Comparison of ENCODE assay signal across 14 mouse cellular contexts in genomic region chr10:43073281-43073680, GRCm38 (mm10).
DNase-seq lines count a peak whose midpoint lies in the region; ATAC-seq and TF ChIP-seq lines count a peak whose summit lies in the region.
"Had no signal": no experiment of that assay in that cellular context is flagged by ENCODE, and none has a peak within 500 bp of the region (broad histone marks: within the 10 kb centered on the region; RNA-seq: fewer than 3 reads in every experiment).

No protein-coding gene starts in this region.

- peaks cover 5% of the 10 kb centered on the region; the same call in 1 of the 2 replicates for H3K36me3 ChIP-seq in forebrain, embryonic 10.5 days (replicated peaks)
- H3K36me3 ChIP-seq in hindbrain, embryonic 10.5 days = no peaks in the 10 kb centered on the region
- H3K36me3 ChIP-seq in midbrain, embryonic 16.5 days (ENCODE audit: control insufficient read depth, insufficient read depth, low read length) = no peaks in the 10 kb centered on the region
- no peaks in the 10 kb centered on the region for H3K36me3 ChIP-seq in kidney, embryonic 16.5 days (ENCODE audit: insufficient read depth, low read length)
- H3K36me3 ChIP-seq: stomach, embryonic 15.5 days had no signal

- H3K4me2 ChIP-seq in midbrain, embryonic 16.5 days (ENCODE audit: low read length) = no peak overlapping the region
- no peak overlapping the region for H3K4me2 ChIP-seq in kidney, embryonic 16.5 days (replicated peaks; ENCODE audit: low read depth, low read length)
- H3K4me2 ChIP-seq: stomach, embryonic 15.5 days had no signal

- 65% methylated on average over 8 of the region's 8 CpGs for WGBS in forebrain, embryonic 10.5 days
- WGBS in hindbrain, embryonic 10.5 days = 49% methylated on average over 8 of the region's 8 CpGs
- WGBS in midbrain, embryonic 16.5 days = 29% methylated on average over 8 of the region's 8 CpGs
- WGBS in kidney, embryonic 16.5 days = 61% methylated on average over 8 of the region's 8 CpGs

- intact Hi-C loops in left cerebral cortex, adult 2 months (cut with DNase I) = loop anchor here (5.0 kb wide), 1 partner anchor 49 kb away; no protein-coding TSS in a partner anchor

- peaks cover 31% of the 10 kb centered on the region for H3K4me1 ChIP-seq in forebrain, embryonic 10.5 days
- peaks cover 32% of the 10 kb centered on the region for H3K4me1 ChIP-seq in hindbrain, embryonic 10.5 days (replicated peaks)
- peaks cover 21% of the 10 kb centered on the region for H3K4me1 ChIP-seq in midbrain, embryonic 16.5 days (ENCODE audit: control insufficient read depth, insufficient read depth, low read length)
- H3K4me1 ChIP-seq in kidney, embryonic 16.5 days (ENCODE audit: insufficient read depth, low read length) = no peaks in the 10 kb centered on the region
- H3K4me1 ChIP-seq: stomach, embryonic 15.5 days had no signal

- no peak for TF ChIP-seq CTCF in left cerebral cortex, adult 2 months (IDR thresholded peaks at IDR 0.05)

- H3K4me3 ChIP-seq in left cerebral cortex, adult 2 months = no peak overlapping the region
- no peak overlapping the region for H3K4me3 ChIP-seq in forebrain, embryonic 10.5 days
- H3K4me3 ChIP-seq in hindbrain, embryonic 10.5 days = no peak overlapping the region
- no peak overlapping the region for H3K4me3 ChIP-seq in midbrain, embryonic 16.5 days (ENCODE audit: low read depth, low read length)
- H3K4me3 ChIP-seq in kidney, embryonic 16.5 days (ENCODE audit: low read length) = no peak overlapping the region
- H3K4me3 ChIP-seq: stomach, embryonic 15.5 days had no signal

- peak overlapping the region; percentile 55 for H3K27ac ChIP-seq in left cerebral cortex, adult 2 months
- 0 out of 2 replicates have a peak overlapping the region, but pooled peaks have one; percentile 12 for H3K27ac ChIP-seq in forebrain, embryonic 10.5 days
- 0 out of 2 replicates have a peak overlapping the region, but pooled peaks have one; percentile 45 for H3K27ac ChIP-seq in hindbrain, embryonic 10.5 days
- peak overlapping the region; percentile 53 for H3K27ac ChIP-seq in midbrain, embryonic 16.5 days (ENCODE audit: low read length)
- no peak overlapping the region for H3K27ac ChIP-seq in kidney, embryonic 16.5 days (ENCODE audit: low read length)
- H3K27ac ChIP-seq: liver, embryonic 14.5 days had no signal

- no peaks in the 10 kb centered on the region for H3K9me3 ChIP-seq in forebrain, embryonic 10.5 days
- H3K9me3 ChIP-seq in hindbrain, embryonic 10.5 days = no peaks in the 10 kb centered on the region
- no peaks in the 10 kb centered on the region for H3K9me3 ChIP-seq in midbrain, embryonic 16.5 days (replicated peaks; ENCODE audit: control insufficient read depth, low read length, poor library complexity, severe bottlenecking)
- H3K9me3 ChIP-seq in kidney, embryonic 16.5 days (ENCODE audit: low read length) = no peaks in the 10 kb centered on the region
- H3K9me3 ChIP-seq: stomach, embryonic 15.5 days had no signal

- H3K27me3 ChIP-seq in forebrain, embryonic 10.5 days (ENCODE audit: poor library complexity, severe bottlenecking) = no peaks in the 10 kb centered on the region
- no peaks in the 10 kb centered on the region for H3K27me3 ChIP-seq in hindbrain, embryonic 10.5 days (ENCODE audit: insufficient read depth, poor library complexity, severe bottlenecking)
- H3K27me3 ChIP-seq in midbrain, embryonic 16.5 days (ENCODE audit: control insufficient read depth, insufficient read depth, low read depth, low read length) = no peaks in the 10 kb centered on the region
- H3K27me3 ChIP-seq in kidney, embryonic 16.5 days (ENCODE audit: insufficient read depth, low read length) = no peaks in the 10 kb centered on the region
- H3K27me3 ChIP-seq: stomach, embryonic 15.5 days had no signal

- no peak overlapping the region for H3K9ac ChIP-seq in midbrain, embryonic 16.5 days (ENCODE audit: low read depth, low read length)
- no peak overlapping the region for H3K9ac ChIP-seq in kidney, embryonic 16.5 days (replicated peaks; ENCODE audit: low read length)
- H3K9ac ChIP-seq: liver, embryonic 14.5 days; stomach, embryonic 15.5 days had no signal

- ATAC-seq in midbrain, embryonic 16.5 days = no peak; the same call in 1 of the 2 replicates
- ATAC-seq in kidney, embryonic 16.5 days (ENCODE audit: low FRiP score, low TSS enrichment) = no peak
- ATAC-seq: intestine, postnatal 0 days had no signal

- no peak for DNase-seq in left cerebral cortex, adult 2 months (ENCODE audit: extremely low spot score in 1 of 2, low spot score in 2 of 2)
- no peak for DNase-seq in left cerebral cortex, adult 9 months (ENCODE audit: low spot score in 2 of 2)
- DNase-seq in forebrain, embryonic 10.5 days (ENCODE audit: extremely low spot score, low spot score) = no peak
- no peak for DNase-seq in hindbrain, embryonic 10.5 days (ENCODE audit: low spot score)
- DNase-seq in lung, postnatal 14 days = no peak
- no peak for DNase-seq in layer of hippocampus, postnatal 10 days (ENCODE audit: low spot score in 2 of 2)
- DNase-seq: adrenal gland, postnatal 25 days; cerebellum, postnatal 14 days; lung, postnatal 10 days had no signal
